ENCODE assay signal across 8 mouse cellular contexts in genomic region chr8:71375581-71376422, GRCm38 (mm10). TPM values are rescaled to one million over a fixed set of nuclear protein-coding genes. Genes with fewer than 3 reads are reported as not detected.
DNase-seq lines count a peak whose midpoint lies in the region; ATAC-seq lines count a peak whose summit lies in the region.

No protein-coding gene starts in this region.

- DNase-seq in ES-CJ7 (ENCODE audit: low read depth, low spot score), result peak; percentile 95
- DNase-seq in brain, adult 2 months (ENCODE audit: low read depth, low spot score), result peak; percentile 86
- DNase-seq in hindbrain, embryonic 11.5 days (ENCODE audit: low spot score), result peak; percentile 68
- peak; percentile 75 for DNase-seq in left cerebral cortex, postnatal 25 days (ENCODE audit: low spot score in 2 of 2)
- DNase-seq in right cerebral cortex, postnatal 10 days (ENCODE audit: low spot score in 2 of 2), result peak; percentile 81 to 82
- DNase-seq in adipocyte (ENCODE audit: low spot score), result no peak

- no peaks in the 10 kb centered on the region for H3K9me3 ChIP-seq in embryonic facial prominence, embryonic 15.5 days (replicated peaks)
- no peaks in the 10 kb centered on the region for H3K9me3 ChIP-seq in hindbrain, embryonic 11.5 days (ENCODE audit: control insufficient read depth, low read length)
- no peaks in the 10 kb centered on the region for H3K9me3 ChIP-seq in megakaryocyte, embryonic 14.5 days

- 0 out of 2 replicates have a peak, but pooled peaks have one; percentile 9 for ATAC-seq in embryonic facial prominence, embryonic 15.5 days (ENCODE audit: insufficient number of reproducible peaks, low FRiP score, low TSS enrichment, low read depth)
- peak; percentile 15 for ATAC-seq in hindbrain, embryonic 11.5 days (ENCODE audit: low FRiP score)

- H3K27me3 ChIP-seq in embryonic facial prominence, embryonic 15.5 days, result no peaks in the 10 kb centered on the region
- H3K27me3 ChIP-seq in hindbrain, embryonic 11.5 days (ENCODE audit: control insufficient read depth, insufficient read depth, low read length), result no peaks in the 10 kb centered on the region
- peaks cover 40% of the 10 kb centered on the region for H3K27me3 ChIP-seq in megakaryocyte, embryonic 14.5 days (replicated peaks)

- WGBS in embryonic facial prominence, embryonic 15.5 days, result 8% methylated on average over 74 of the region's 74 CpGs
- WGBS in hindbrain, embryonic 11.5 days, result 5% methylated on average over 70 of the region's 74 CpGs

- peak overlapping the region; percentile 21 for H3K9ac ChIP-seq in embryonic facial prominence, embryonic 15.5 days
- H3K9ac ChIP-seq in hindbrain, embryonic 11.5 days (ENCODE audit: low read depth, low read length), result peak overlapping the region; percentile 47; the same call in 1 of the 2 replicates

- intact Hi-C loops in left cerebral cortex, postnatal 25 days (cut with DNase I), result no loop called here

- H3K4me3 ChIP-seq in embryonic facial prominence, embryonic 15.5 days (replicated peaks), result peak overlapping the region; percentile 33
- H3K4me3 ChIP-seq in hindbrain, embryonic 11.5 days (ENCODE audit: low read depth, low read length), result peak overlapping the region; percentile 24
- peak overlapping the region; percentile 85 for H3K4me3 ChIP-seq in megakaryocyte, embryonic 14.5 days (replicated peaks)

- peak overlapping the region; percentile 63 for H3K4me2 ChIP-seq in embryonic facial prominence, embryonic 15.5 days (replicated peaks)
- H3K4me2 ChIP-seq in hindbrain, embryonic 11.5 days (replicated peaks; ENCODE audit: low read depth, low read length), result peak overlapping the region; percentile 55

- peaks cover 48% of the 10 kb centered on the region for H3K4me1 ChIP-seq in embryonic facial prominence, embryonic 15.5 days
- peaks cover 29% of the 10 kb centered on the region for H3K4me1 ChIP-seq in hindbrain, embryonic 11.5 days (replicated peaks; ENCODE audit: control insufficient read depth, insufficient read depth, low read length)
- H3K4me1 ChIP-seq in megakaryocyte, embryonic 14.5 days, result peaks cover 67% of the 10 kb centered on the region

- H3K27ac ChIP-seq in embryonic facial prominence, embryonic 15.5 days (replicated peaks), result no peak overlapping the region
- peak overlapping the region; percentile 79 for H3K27ac ChIP-seq in hindbrain, embryonic 11.5 days (ENCODE audit: low read depth, low read length)

- H3K36me3 ChIP-seq in embryonic facial prominence, embryonic 15.5 days, result peaks cover 31% of the 10 kb centered on the region
- H3K36me3 ChIP-seq in hindbrain, embryonic 11.5 days (ENCODE audit: control insufficient read depth, insufficient read depth, low read length), result peaks cover 4% of the 10 kb centered on the region; the same call in 1 of the 2 replicates
- H3K36me3 ChIP-seq in megakaryocyte, embryonic 14.5 days (replicated peaks; ENCODE audit: low read length), result peaks cover 57% of the 10 kb centered on the region

RNA-seq across cellular contexts. Expression of gene Ocel1, which starts 4.7 kb away (rescaled TPM):
- polyA plus RNA-seq in embryonic facial prominence, embryonic 15.5 days (2015; fragmentation: Nextera tagmentation; extraction: Ambion mirVana), result 7.1 and 8.5 TPM in 2 replicates
- 3.0 and 3.7 TPM in 2 replicates for polyA plus RNA-seq in hindbrain, embryonic 11.5 days (2014; fragmentation: Nextera tagmentation; extraction: Ambion mirVana)
- 10 to 100 TPM; 14.8 to 18.6 TPM for total RNA-seq in left cerebral cortex, postnatal 25 days (2021)
- polyA plus RNA-seq in megakaryocyte, embryonic 14.5 days (2012; ENCODE audit: insufficient read depth, low replicate concordance), result 79.6 and 103 TPM in 2 replicates

RNA-seq across cellular contexts. Expression of gene Nr2f6, which starts 6.0 kb away (rescaled TPM):
- 59.0 and 61.2 TPM in 2 replicates for polyA plus RNA-seq in embryonic facial prominence, embryonic 15.5 days (2015; fragmentation: Nextera tagmentation; extraction: Ambion mirVana)
- polyA plus RNA-seq in hindbrain, embryonic 11.5 days (2014; fragmentation: Nextera tagmentation; extraction: Ambion mirVana), result 69.5 and 78.3 TPM in 2 replicates
- 10 to 100 TPM; 37.6 to 43.0 TPM for total RNA-seq in left cerebral cortex, postnatal 25 days (2021)
- polyA plus RNA-seq in megakaryocyte, embryonic 14.5 days (2012; ENCODE audit: insufficient read depth, low replicate concordance), result 20.8 and 45.4 TPM in 2 replicates

RNA-seq across cellular contexts. Expression of gene Use1, which starts 9.2 kb away (rescaled TPM):
- 100 and 121 TPM in 2 replicates for polyA plus RNA-seq in embryonic facial prominence, embryonic 15.5 days (2015; fragmentation: Nextera tagmentation; extraction: Ambion mirVana)
- 77.8 and 78.6 TPM in 2 replicates for polyA plus RNA-seq in hindbrain, embryonic 11.5 days (2014; fragmentation: Nextera tagmentation; extraction: Ambion mirVana)
- total RNA-seq in left cerebral cortex, postnatal 25 days (2021), result 100 to 1,000 TPM in 1 of 2 experiments, 10 to 100 TPM in 1; 95.9 to 102 TPM
- polyA plus RNA-seq in megakaryocyte, embryonic 14.5 days (2012; ENCODE audit: insufficient read depth, low replicate concordance), result 136 and 255 TPM in 2 replicates

RNA-seq across cellular contexts. Expression of gene Ushbp1, which starts 19.8 kb away (rescaled TPM):
- polyA plus RNA-seq in embryonic facial prominence, embryonic 15.5 days (2015; fragmentation: Nextera tagmentation; extraction: Ambion mirVana), result 11.6 and 12.7 TPM in 2 replicates
- polyA plus RNA-seq in hindbrain, embryonic 11.5 days (2014; fragmentation: Nextera tagmentation; extraction: Ambion mirVana), result 2.9 and 3.6 TPM in 2 replicates
- 1 to 10 TPM; 4.9 to 5.0 TPM for total RNA-seq in left cerebral cortex, postnatal 25 days (2021)
- polyA plus RNA-seq in megakaryocyte, embryonic 14.5 days (2012; ENCODE audit: insufficient read depth, low replicate concordance), result 0.06 TPM in 1 of 2 replicates, not detected in the other

RNA-seq across cellular contexts. Expression of gene Babam1, which starts 20.9 kb away (rescaled TPM):
- polyA plus RNA-seq in embryonic facial prominence, embryonic 15.5 days (2015; fragmentation: Nextera tagmentation; extraction: Ambion mirVana), result 96.7 and 106 TPM in 2 replicates
- 102 and 106 TPM in 2 replicates for polyA plus RNA-seq in hindbrain, embryonic 11.5 days (2014; fragmentation: Nextera tagmentation; extraction: Ambion mirVana)
- 100 to 1,000 TPM; 111 to 117 TPM for total RNA-seq in left cerebral cortex, postnatal 25 days (2021)
- polyA plus RNA-seq in megakaryocyte, embryonic 14.5 days (2012; ENCODE audit: insufficient read depth, low replicate concordance), result 62.3 and 94.3 TPM in 2 replicates

Comparison
In these comparisons a context has a peak if more than half of its experiments do, and no peak if none do; other contexts are left out.
1. H3K4me3 ChIP-seq: peak in every context shown above with its lines; median percentile 85 in megakaryocyte, embryonic 14.5 days; 33 in embryonic facial prominence, embryonic 15.5 days; 24 in hindbrain, embryonic 11.5 days.